Mouse (Mus musculus) liver, embryonic 16.5 days (tissue): ENCODE data around the gene Tmcc2. TPM values are rescaled to one million over a fixed set of nuclear protein-coding genes. Genes with fewer than 3 reads are reported as not detected.

Source experiments
- ATAC-seq: fragments of 200-750 bp; cut with Nextera tagmentation; 2 replicates; pipeline ENCODE4 v1.8.0; 2017; ENCODE audit warnings: low read depth, mild to moderate bottlenecking, moderate number of reproducible peaks, moderate library complexity
- H3K27ac ChIP-seq: fragments of 300-500 bp; sonication (generic); 2 replicates; pipeline ENCODE4 v1.5.1; 2014; ENCODE audit warnings: mild to moderate bottlenecking, low read length
- H3K27me3 ChIP-seq: fragments of 300-500 bp; sonication (generic); 2 replicates; pipeline ENCODE4 v1.6.1; 2014; ENCODE audit warnings: low read depth, low read length, mixed read lengths; ENCODE audit not compliant: control insufficient read depth, insufficient read depth
- H3K36me3 ChIP-seq: fragments of 300-500 bp; sonication (generic); 2 replicates; pipeline ENCODE4 v1.6.1; 2014; ENCODE audit warnings: mild to moderate bottlenecking; ENCODE audit not compliant: control insufficient read depth, insufficient read depth
- H3K4me1 ChIP-seq: fragments of 300-500 bp; sonication (generic); 2 replicates; pipeline ENCODE4 v1.6.1; 2014; ENCODE audit warnings: low read depth, low read length, mixed read lengths; ENCODE audit not compliant: control insufficient read depth
- H3K4me2 ChIP-seq: fragments of 300-500 bp; sonication (generic); 2 replicates; pipeline ENCODE4 v1.6.1; 2014; ENCODE audit warnings: low read depth, low read length, mixed read lengths
- H3K4me3 ChIP-seq: fragments of 300-500 bp; sonication (generic); 2 replicates; pipeline ENCODE4 v1.5.1; 2014; ENCODE audit warnings: low read depth, mild to moderate bottlenecking, low read length
- H3K9ac ChIP-seq: fragments of 300-500 bp; sonication (generic); 2 replicates; pipeline ENCODE4 v1.6.1; 2014; ENCODE audit warnings: low read depth, low read length
- H3K9me3 ChIP-seq: fragments of 300-500 bp; sonication (generic); replicated peaks from 2 replicates; pipeline ENCODE4 v1.6.1; 2016; ENCODE audit warnings: low read length; ENCODE audit not compliant: control insufficient read depth
- WGBS: fragments of 180-500 bp; shearing (Covaris S2); extraction: QIAGEN DNeasy Blood & Tissue Kit; methylation state at CpG from one replicate; pipeline ENCODE4 v1.1.7; 2014; ENCODE audit not compliant: insufficient replicate concordance; 5-methylcytosine and 5-hydroxymethylcytosine counted together
- polyA plus RNA-seq: library from polyadenylated mRNA; unstranded; fragments of >200 nt; fragmentation: Nextera tagmentation; extraction: Ambion mirVana; gene quantifications from 2 replicates; pipeline ENCODE4 v1.2.1, GENCODE M21; 2015

Gene Tmcc2
- polyA plus RNA-seq, 1 experiment from 2014 or later = 674 TPM

DNA sequence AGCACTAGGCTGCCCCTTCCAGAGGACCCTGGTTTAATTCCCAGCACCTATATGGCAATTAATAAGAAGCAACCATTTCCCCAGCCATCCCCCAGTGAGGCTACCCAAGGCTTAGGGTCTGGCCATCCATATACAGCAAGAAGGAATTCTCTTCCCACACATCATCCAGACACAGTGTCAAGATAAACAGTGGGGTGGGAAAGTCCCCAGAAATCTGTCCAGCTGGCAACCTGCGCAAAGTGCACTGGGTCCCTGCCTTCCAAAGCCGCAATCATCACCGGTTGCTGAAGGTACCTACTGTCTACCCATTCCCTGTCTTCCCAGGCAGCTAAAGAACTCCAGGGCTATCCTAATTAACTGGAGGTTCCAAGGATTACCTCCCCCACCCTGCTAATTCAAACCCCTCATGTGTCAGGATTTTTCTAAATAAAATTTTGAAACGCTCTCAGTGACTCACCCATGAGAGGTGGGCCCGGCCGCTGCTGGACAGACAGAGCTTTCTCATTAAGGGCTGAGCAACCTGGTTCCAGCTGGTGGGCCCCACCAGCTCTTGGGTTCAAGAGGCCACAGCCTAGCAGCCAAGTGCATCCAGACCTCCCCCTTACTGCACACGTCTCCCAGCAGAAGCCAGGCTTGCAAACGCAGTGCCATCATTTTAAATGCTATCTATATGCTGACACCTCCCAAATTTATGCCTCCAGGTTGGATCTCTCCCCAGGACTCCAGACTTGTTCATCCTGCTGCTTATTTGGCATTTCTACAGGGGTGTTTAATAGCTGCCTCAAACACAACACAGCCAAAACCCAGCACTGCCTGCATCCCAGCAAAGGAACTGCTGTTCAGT is 14.6 kb downstream of the Tmcc2 start:
- Histone ChIP-seq H3K4me3 (peak overlapping the region; percentile 31), H3K9me3 (no peaks in the 10 kb centered on the region), H3K36me3 (peaks cover 33% of the 10 kb centered on the region), H3K9ac (peak overlapping the region; percentile 32; the same call in 1 of the 2 replicates), H3K4me1 (peaks cover 100% of the 10 kb centered on the region), H3K27ac (peak overlapping the region; percentile 93), H3K4me2 (peak overlapping the region; percentile 64), H3K27me3 (no peaks in the 10 kb centered on the region)
- WGBS = 87% methylated on average over 8 of the region's 8 CpGs
- no peak for ATAC-seq

DNA sequence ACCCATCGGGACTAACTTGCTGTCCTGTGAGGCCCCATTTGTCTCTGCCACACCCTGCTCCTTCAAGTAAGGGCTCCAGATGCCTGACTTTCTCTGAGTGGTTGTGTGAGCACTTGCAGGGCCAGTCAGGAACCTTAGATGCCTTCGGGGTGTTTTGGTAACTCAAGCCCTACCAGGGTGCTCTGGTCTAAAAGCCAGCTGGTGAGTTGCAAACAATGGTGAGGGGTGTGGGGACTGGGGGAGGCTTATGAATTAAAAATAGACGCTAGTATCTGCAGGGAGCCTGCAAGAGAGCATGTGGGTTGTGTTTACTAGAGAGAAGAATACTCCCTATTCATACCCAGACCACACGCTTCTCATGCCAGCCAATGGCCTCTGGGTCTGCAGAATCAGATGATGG is 15.8 kb downstream of the Tmcc2 start:
- H3K4me1 ChIP-seq = peaks cover 100% of the 10 kb centered on the region
- peak overlapping the region; percentile 50 for H3K9ac ChIP-seq
- peak overlapping the region; percentile 93 for H3K27ac ChIP-seq
- 25% methylated on average over 4 of the region's 4 CpGs for WGBS
- H3K36me3 ChIP-seq = peaks cover 31% of the 10 kb centered on the region
- H3K4me2 ChIP-seq = peak overlapping the region; percentile 64
- no peaks in the 10 kb centered on the region for H3K27me3 ChIP-seq
- 0 out of 2 replicates have a peak, but pooled peaks have one; percentile 12 for ATAC-seq
- H3K9me3 ChIP-seq = no peaks in the 10 kb centered on the region
- H3K4me3 ChIP-seq = peak overlapping the region; percentile 31

DNA sequence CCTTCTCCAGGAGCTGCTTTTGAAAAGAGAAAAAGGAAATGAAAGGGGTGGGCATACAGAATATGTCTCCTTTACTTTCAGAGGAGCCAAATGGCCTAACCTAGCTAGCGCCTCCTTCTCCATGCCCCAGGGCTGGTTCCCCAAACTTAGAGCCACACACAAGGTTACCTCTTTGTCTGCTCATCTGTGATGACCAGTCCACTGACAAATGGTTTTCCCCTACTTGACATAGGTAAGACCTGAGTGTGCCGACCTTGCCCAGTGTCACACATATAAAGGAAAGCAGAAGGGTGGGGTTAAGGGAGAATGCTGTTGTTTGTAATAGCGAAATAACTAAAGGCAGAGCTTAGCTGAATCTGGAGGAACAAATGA is 16.2 kb downstream of the Tmcc2 start:
- Histone ChIP-seq H3K9ac (peak overlapping the region; percentile 50), H3K4me2 (peak overlapping the region; percentile 64), H3K27ac (peak overlapping the region; percentile 93), H3K4me3 (peak overlapping the region; percentile 31), H3K4me1 (peaks cover 100% of the 10 kb centered on the region), H3K9me3 (no peaks in the 10 kb centered on the region), H3K36me3 (peaks cover 32% of the 10 kb centered on the region), H3K27me3 (no peaks in the 10 kb centered on the region)
- ATAC-seq = no peak
- WGBS = 36% methylated on average over 3 of the region's 3 CpGs

DNA sequence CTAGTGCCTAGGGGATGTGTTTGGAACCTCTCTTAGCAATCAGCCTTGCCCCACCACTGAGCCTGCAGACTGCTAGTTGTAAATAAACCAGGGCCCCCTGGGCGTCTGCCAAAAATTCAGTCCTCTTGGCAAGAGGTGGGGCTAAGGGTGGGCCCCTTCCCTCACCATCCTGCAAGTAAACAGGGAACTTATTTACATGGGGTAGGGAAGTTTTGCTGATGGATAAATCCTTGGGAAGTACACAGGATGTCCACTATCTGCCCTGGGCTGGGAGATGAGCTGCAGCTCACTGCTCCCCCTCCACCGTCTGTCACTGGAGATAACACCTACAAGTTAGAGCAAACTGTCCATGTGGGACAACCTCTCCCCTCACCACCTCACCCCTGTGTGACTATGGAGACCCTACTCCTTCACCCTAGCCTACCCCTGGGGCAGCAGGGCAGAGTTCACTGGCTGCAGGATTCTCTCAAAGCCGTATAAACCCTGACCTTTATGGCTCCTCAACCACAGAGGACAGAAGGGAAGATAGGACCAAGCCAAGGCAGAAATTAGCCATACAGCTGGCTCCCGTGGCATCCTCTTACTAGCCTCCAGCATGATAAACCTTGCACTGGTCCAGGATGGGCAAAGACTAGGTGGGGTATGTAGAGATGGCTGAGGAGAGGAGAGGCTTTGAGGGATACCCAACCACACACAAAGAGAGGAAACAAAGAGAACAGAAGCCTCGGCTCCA is 16.8 kb downstream of the Tmcc2 start:
- peak; percentile 87 for ATAC-seq
- Histone ChIP-seq H3K4me2 (peak overlapping the region; percentile 64), H3K36me3 (peaks cover 28% of the 10 kb centered on the region), H3K27me3 (no peaks in the 10 kb centered on the region), H3K9me3 (no peaks in the 10 kb centered on the region), H3K4me1 (peaks cover 99% of the 10 kb centered on the region), H3K9ac (peak overlapping the region; percentile 50), H3K27ac (peak overlapping the region; percentile 93), H3K4me3 (peak overlapping the region; percentile 31)
- WGBS = 12% methylated on average over 5 of the region's 5 CpGs

DNA sequence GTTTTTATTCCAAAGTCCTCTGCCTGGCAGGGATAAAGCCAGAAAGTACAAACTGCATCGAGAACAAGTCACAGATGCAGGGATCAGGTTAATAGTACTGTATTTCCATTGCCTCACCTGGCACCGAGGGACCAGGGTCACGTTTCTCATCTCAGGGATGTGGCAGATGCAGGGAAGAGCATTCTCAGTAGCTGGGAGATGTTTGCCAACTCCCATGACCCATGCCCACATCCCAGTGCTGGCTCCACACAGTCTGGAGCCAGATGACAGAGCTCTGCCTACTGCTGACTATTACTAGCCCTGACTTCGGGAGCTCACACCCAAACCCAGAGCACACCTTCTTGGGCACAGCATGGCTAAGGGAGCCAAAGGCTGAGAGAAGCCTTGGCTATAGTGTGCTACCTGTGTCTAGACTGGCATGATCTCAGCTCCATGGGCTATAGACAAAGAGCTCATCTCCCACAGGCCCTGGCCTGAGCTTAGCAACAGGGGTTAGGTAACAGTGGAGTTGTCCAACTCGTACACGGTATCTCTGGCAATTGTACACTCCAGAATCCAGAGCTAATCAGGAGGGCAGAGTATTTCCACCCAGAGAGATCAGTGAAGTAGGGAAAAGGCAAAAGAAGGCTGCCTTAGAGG is 18.1 kb downstream of the Tmcc2 start:
- Histone ChIP-seq H3K4me3 (no peak overlapping the region; the same call in none of the 2 replicates), H3K9me3 (no peaks in the 10 kb centered on the region), H3K4me1 (peaks cover 95% of the 10 kb centered on the region), H3K4me2 (peak overlapping the region; percentile 64), H3K27ac (peak overlapping the region; percentile 93), H3K27me3 (no peaks in the 10 kb centered on the region), H3K36me3 (peaks cover 19% of the 10 kb centered on the region), H3K9ac (peak overlapping the region; percentile 50)
- WGBS = 78% methylated on average over 6 of the region's 6 CpGs
- ATAC-seq = no peak

DNA sequence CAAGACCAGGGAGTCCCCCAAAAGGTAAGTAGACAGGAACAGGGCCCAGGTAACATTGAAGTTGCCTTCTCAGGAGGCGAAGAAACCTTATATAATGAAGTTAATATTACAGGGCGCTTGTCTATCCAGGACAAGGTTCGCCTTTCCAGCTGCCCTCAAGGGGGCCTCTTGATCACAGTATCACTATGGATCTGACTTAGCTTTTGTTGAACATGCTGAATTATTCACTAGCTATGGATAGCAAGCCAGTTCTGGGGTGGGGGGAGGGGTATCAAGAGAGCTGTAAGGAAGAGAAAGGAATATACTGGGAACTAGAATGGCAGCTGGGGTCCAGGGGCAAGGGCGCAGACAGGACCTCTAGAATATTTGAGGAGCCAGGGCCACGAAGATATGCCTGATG is 18.7 kb downstream of the Tmcc2 start:
- Histone ChIP-seq H3K27me3 (no peaks in the 10 kb centered on the region), H3K27ac (peak overlapping the region; percentile 93), H3K9me3 (no peaks in the 10 kb centered on the region), H3K4me3 (no peak overlapping the region), H3K4me2 (no peak overlapping the region), H3K36me3 (peaks cover 19% of the 10 kb centered on the region), H3K4me1 (peaks cover 89% of the 10 kb centered on the region), H3K9ac (peak overlapping the region; percentile 50)
- WGBS = 73% methylated on average over 5 of the region's 5 CpGs
- ATAC-seq = no peak

DNA sequence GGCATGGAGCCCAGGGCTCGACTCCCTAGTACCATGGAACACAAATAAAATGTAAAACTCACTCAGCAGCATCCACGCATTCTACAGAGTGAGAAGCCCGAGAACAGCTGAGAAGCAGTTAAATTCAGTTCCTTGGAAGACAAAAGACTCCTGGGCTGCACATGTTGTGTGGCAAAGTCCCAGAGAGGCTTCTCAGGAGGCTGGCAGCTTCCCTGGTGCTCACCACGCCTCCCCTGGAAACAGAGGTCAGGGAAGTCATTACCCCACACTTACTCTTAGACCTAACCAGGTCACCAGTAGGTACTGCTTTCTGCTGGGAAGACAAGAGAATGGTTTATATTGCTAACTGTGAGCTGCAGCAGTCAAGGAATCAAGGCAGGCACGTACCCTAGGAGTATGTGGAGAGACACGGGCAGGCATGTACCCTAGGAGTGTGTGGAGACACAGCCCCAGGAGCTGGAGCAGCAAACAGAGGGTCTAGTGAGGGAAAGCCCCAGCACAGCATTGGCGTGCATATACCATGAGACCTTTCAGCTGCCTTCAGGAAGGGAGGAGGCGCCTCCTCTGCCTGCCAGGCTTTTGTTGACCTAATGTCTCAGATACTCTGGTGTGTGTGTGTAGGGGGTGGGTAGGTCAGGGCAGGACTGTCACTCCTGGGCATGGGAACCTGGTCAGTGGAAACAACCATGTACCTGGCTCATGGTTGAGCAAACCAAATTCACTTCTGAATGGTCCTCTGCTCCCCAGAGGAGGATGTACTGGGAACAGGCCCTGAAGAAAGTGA is 19.6 kb downstream of the Tmcc2 start:
- Histone ChIP-seq H3K36me3 (peaks cover 24% of the 10 kb centered on the region), H3K27me3 (no peaks in the 10 kb centered on the region), H3K9me3 (no peaks in the 10 kb centered on the region), H3K4me2 (no peak overlapping the region), H3K9ac (peak overlapping the region; percentile 27; the same call in 1 of the 2 replicates), H3K27ac (peak overlapping the region; percentile 93), H3K4me1 (peaks cover 80% of the 10 kb centered on the region), H3K4me3 (no peak overlapping the region)
- WGBS = 69% methylated on average over 8 of the region's 8 CpGs
- ATAC-seq = no peak

DNA sequence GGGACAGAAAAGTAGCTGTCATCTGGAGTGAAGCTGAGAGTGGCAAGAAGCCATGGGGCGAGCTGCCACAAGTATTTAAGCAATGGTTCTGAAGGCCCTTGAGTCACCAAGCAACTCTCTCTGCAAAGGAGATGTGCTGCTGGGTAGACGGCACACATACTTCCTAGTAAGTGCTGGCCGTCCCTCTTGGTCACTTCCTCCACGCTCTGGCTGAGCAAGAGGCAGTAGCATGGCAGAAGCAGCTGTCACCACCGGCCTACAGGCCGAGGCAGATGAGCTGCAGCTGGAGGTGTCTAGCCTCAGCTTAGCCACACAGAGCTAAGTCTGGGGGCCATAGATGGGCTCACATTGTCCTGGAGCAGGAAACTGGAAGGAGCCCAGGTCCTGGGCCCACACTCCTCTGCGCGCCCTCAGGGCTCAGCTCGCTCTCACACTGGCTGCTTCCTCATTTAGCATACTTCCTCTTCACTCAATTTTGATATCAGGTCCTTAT is 20.4 kb downstream of the Tmcc2 start:
- peaks cover 75% of the 10 kb centered on the region for H3K4me1 ChIP-seq

More for the DNA sequence above, 20.4 kb downstream of the Tmcc2 start:
- H3K27ac ChIP-seq = peak overlapping the region; percentile 72
- H3K9ac ChIP-seq = peak overlapping the region; percentile 19; the same call in 1 of the 2 replicates
- H3K4me2 ChIP-seq = no peak overlapping the region
- WGBS = 64% methylated on average over 9 of the region's 9 CpGs
- peaks cover 28% of the 10 kb centered on the region for H3K36me3 ChIP-seq
- ATAC-seq = no peak
- no peaks in the 10 kb centered on the region for H3K27me3 ChIP-seq
- H3K9me3 ChIP-seq = no peaks in the 10 kb centered on the region
- no peak overlapping the region for H3K4me3 ChIP-seq
